Mouse (Mus musculus) intestine, postnatal 0 days (tissue): ENCODE measurements around the gene Rnh1. TPM values are rescaled to one million over a fixed set of nuclear protein-coding genes. Genes with fewer than 3 reads are reported as not detected.
A peak's percentile ranks its signal among the peaks of the same experiment; 100 is the strongest.

Source experiments
- ATAC-seq: fragments of 200-750 bp; cut with Nextera tagmentation; 2 replicates; pipeline ENCODE4 v1.8.0; 2017; ENCODE audit warnings: mild to moderate bottlenecking, moderate TSS enrichment, moderate library complexity
- H3K27ac ChIP-seq: fragments of 300-500 bp; sonication (generic); 2 replicates; pipeline ENCODE4 v1.5.1; 2014; ENCODE audit warnings: mild to moderate bottlenecking, low read depth, low read length, moderate library complexity
- H3K27me3 ChIP-seq: fragments of 300-500 bp; sonication (generic); replicated peaks from 2 replicates; pipeline ENCODE4 v1.6.1; 2014; ENCODE audit warnings: low read length, mixed read lengths; ENCODE audit not compliant: control insufficient read depth, insufficient read depth
- H3K36me3 ChIP-seq: fragments of 300-500 bp; sonication (generic); 2 replicates; pipeline ENCODE4 v1.6.1; 2014; ENCODE audit warnings: mild to moderate bottlenecking, moderate library complexity; ENCODE audit not compliant: control insufficient read depth, insufficient read depth
- H3K4me1 ChIP-seq: fragments of 300-500 bp; sonication (generic); replicated peaks from 2 replicates; pipeline ENCODE4 v1.6.1; 2014; ENCODE audit warnings: antibody characterized with exemption, low read length, mixed read lengths; ENCODE audit not compliant: control insufficient read depth, insufficient read depth
- H3K4me2 ChIP-seq: fragments of 300-500 bp; sonication (generic); replicated peaks from 2 replicates; pipeline ENCODE4 v1.6.1; 2014; ENCODE audit warnings: low read depth, mild to moderate bottlenecking, moderate library complexity
- H3K4me3 ChIP-seq: fragments of 300-500 bp; sonication (generic); 2 replicates; pipeline ENCODE4 v1.5.1; 2014; ENCODE audit warnings: low read depth, low read length
- H3K9ac ChIP-seq: fragments of 300-500 bp; sonication (generic); 2 replicates; pipeline ENCODE4 v1.6.1; 2014; ENCODE audit warnings: mild to moderate bottlenecking, low read depth, low read length
- H3K9me3 ChIP-seq: fragments of 300-500 bp; sonication (generic); 2 replicates; pipeline ENCODE4 v1.6.1; 2016; ENCODE audit warnings: mixed run types; ENCODE audit not compliant: control insufficient read depth
- CTCF ChIP-seq: sonication (generic); IDR thresholded peaks from 2 replicates; pipeline ENCODE4 v1.5.1; 2016; ENCODE audit warnings: low read depth, mild to moderate bottlenecking, control low read depth, antibody characterized with exemption, moderate library complexity
- WGBS: fragments of 180-500 bp; shearing (Covaris S2); extraction: QIAGEN DNeasy Blood & Tissue Kit; methylation state at CpG from one replicate; pipeline ENCODE4 v1.1.7; 2014; 5-methylcytosine and 5-hydroxymethylcytosine counted together
- polyA plus RNA-seq: library from polyadenylated mRNA; unstranded; fragments of >200 nt; fragmentation: Nextera tagmentation; extraction: Ambion mirVana; gene quantifications from 2 replicates; pipeline ENCODE4 v1.2.1, GENCODE M21; 2015

The Rnh1 gene
- polyA plus RNA-seq, 1 experiment from 2014 or later, result 141 TPM

- Histone ChIP-seq H3K4me3 (no peak overlapping the region), H3K4me1 (peaks cover 6% of the 10 kb centered on the region; the same call in 1 of the 2 replicates), H3K27me3 (no peaks in the 10 kb centered on the region), H3K9ac (no peak overlapping the region), H3K9me3 (no peaks in the 10 kb centered on the region), H3K27ac (no peak overlapping the region; the same call in 1 of the 2 replicates), H3K36me3 (peaks cover 31% of the 10 kb centered on the region), H3K4me2 (peak overlapping the region; percentile 87; the same call in 1 of the 2 replicates)
- no peak for TF ChIP-seq CTCF
- WGBS, result 88% methylated on average over 24 of the region's 24 CpGs
- no peak for ATAC-seq
Observed at GRCm38 (mm10) chr7:141191796-141192685, 19.4 kb upstream of the Rnh1 start.

- H3K36me3 ChIP-seq, result peaks cover 31% of the 10 kb centered on the region
- H3K4me1 ChIP-seq, result peaks cover 6% of the 10 kb centered on the region; the same call in 1 of the 2 replicates
- H3K9ac ChIP-seq, result no peak overlapping the region
- no peak for ATAC-seq
- H3K27me3 ChIP-seq, result no peaks in the 10 kb centered on the region
- TF ChIP-seq CTCF, result no peak
- H3K4me3 ChIP-seq, result no peak overlapping the region
- no peaks in the 10 kb centered on the region for H3K9me3 ChIP-seq
- no peak overlapping the region for H3K4me2 ChIP-seq
- 85% methylated on average over 14 of the region's 14 CpGs for WGBS
- H3K27ac ChIP-seq, result no peak overlapping the region
Observed at GRCm38 (mm10) chr7:141191036-141191435, 18.4 kb upstream of the Rnh1 start.

GRCm38 (mm10) chr7:141190220-141190619 is 17.6 kb upstream of the Rnh1 start:
- WGBS, result 85% methylated on average over 3 of the region's 3 CpGs
- no peaks in the 10 kb centered on the region for H3K4me1 ChIP-seq
- no peak for TF ChIP-seq CTCF

GRCm38 (mm10) chr7:141188733-141189132 is 16.1 kb upstream of the Rnh1 start:
- TF ChIP-seq CTCF, result no peak
- no peak overlapping the region for H3K4me3 ChIP-seq
- H3K9me3 ChIP-seq, result no peaks in the 10 kb centered on the region
- no peaks in the 10 kb centered on the region for H3K4me1 ChIP-seq
- ATAC-seq, result no peak
- H3K27ac ChIP-seq, result no peak overlapping the region
- H3K4me2 ChIP-seq, result no peak overlapping the region
- no peak overlapping the region for H3K9ac ChIP-seq
- H3K27me3 ChIP-seq, result no peaks in the 10 kb centered on the region
- H3K36me3 ChIP-seq, result peaks cover 31% of the 10 kb centered on the region
- WGBS, result 90% methylated on average over 3 of the region's 3 CpGs

More at GRCm38 (mm10) chr7:141190220-141190619, 17.6 kb upstream of the Rnh1 start:
- Histone ChIP-seq H3K36me3 (peaks cover 31% of the 10 kb centered on the region), H3K27ac (no peak overlapping the region), H3K4me2 (no peak overlapping the region), H3K9ac (no peak overlapping the region), H3K9me3 (no peaks in the 10 kb centered on the region), H3K27me3 (no peaks in the 10 kb centered on the region), H3K4me3 (no peak overlapping the region)
- ATAC-seq, result no peak

GRCm38 (mm10) chr7:141188194-141188593 is 15.5 kb upstream of the Rnh1 start:
- WGBS, result 66% methylated on average over 3 of the region's 3 CpGs
- H3K4me3 ChIP-seq, result no peak overlapping the region
- peaks cover 31% of the 10 kb centered on the region for H3K36me3 ChIP-seq
- no peaks in the 10 kb centered on the region for H3K9me3 ChIP-seq
- H3K9ac ChIP-seq, result no peak overlapping the region
- H3K4me1 ChIP-seq, result no peaks in the 10 kb centered on the region
- H3K27me3 ChIP-seq, result no peaks in the 10 kb centered on the region
- no peak overlapping the region for H3K4me2 ChIP-seq
- TF ChIP-seq CTCF, result no peak
- ATAC-seq, result no peak
- H3K27ac ChIP-seq, result no peak overlapping the region

GRCm38 (mm10) chr7:141176173-141176572 is 3.5 kb upstream of the Rnh1 start:
- H3K4me3 ChIP-seq, result no peak overlapping the region
- under 1% methylated on average over 8 of the region's 8 CpGs for WGBS
- H3K4me1 ChIP-seq, result 0 out of 2 replicates have a peak, but pooled peaks cover 4% of the 10 kb centered on the region
- peak; percentile 97 for TF ChIP-seq CTCF
- no peak overlapping the region for H3K9ac ChIP-seq
- no peak overlapping the region for H3K27ac ChIP-seq
- no peaks in the 10 kb centered on the region for H3K36me3 ChIP-seq
- no peaks in the 10 kb centered on the region for H3K9me3 ChIP-seq
- ATAC-seq, result no peak
- no peak overlapping the region for H3K4me2 ChIP-seq
- H3K27me3 ChIP-seq, result no peaks in the 10 kb centered on the region
